Mouse (Mus musculus) bone marrow, adult 2 months (tissue): ENCODE data around the gene Tma7.

Experiments used
- CTCF ChIP-seq: fragments of 200-500 bp; IDR thresholded peaks from 2 replicates; pipeline ENCODE4 v1.5.1; 2011; ENCODE audit warnings: low read length, control low read depth; ENCODE audit not compliant: control insufficient read depth, insufficient read depth
- POLR2A ChIP-seq: fragments of 200-500 bp; IDR thresholded peaks from 2 replicates; pipeline ENCODE4 v1.6.1; 2011; ENCODE audit warnings: low read depth, mild to moderate bottlenecking, control low read depth, low read length, borderline replicate concordance; ENCODE audit not compliant: control insufficient read depth

DNA sequence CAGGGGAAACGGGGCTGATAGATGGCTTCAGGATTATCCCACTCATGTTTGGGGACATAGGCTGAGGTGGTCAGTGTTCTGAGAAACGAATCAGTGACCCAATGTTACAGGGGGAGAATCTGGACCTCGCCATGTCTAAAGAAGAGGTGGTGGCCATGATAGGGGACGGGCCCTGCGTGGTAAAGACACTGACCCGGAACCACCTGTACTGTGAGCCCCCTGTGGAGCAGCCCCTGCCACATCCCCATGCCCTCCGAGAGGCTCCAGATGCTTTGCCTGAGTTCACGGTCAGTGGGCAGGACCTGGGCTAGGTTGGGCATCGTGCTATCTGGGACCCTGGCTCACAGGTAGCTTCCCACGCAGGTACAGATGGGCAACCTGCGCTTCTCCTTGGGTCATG, 27.9 kb upstream of the Tma7 start:
- no peak for TF ChIP-seq CTCF
- TF ChIP-seq POLR2A, result 0 out of 2 replicates have a peak, but pooled peaks have one; percentile 7
